Mouse (Mus musculus) heart, embryonic 16.5 days (tissue): ENCODE results near the gene Cx3cr1. TPM values are rescaled to one million over a fixed set of nuclear protein-coding genes. Genes with fewer than 3 reads are reported as not detected.

Experiments
- ATAC-seq: fragments of 200-750 bp; cut with Nextera tagmentation; replicated peaks from 2 replicates; pipeline ENCODE4 v1.8.0; 2017; ENCODE audit warnings: moderate number of reproducible peaks; ENCODE audit not compliant: insufficient read depth, low FRiP score; ENCODE audit errors: extremely low read depth
- H3K27ac ChIP-seq: fragments of 300-500 bp; sonication (generic); 2 replicates; pipeline ENCODE4 v1.5.1; 2014; ENCODE audit warnings: mild to moderate bottlenecking, low read length, control low read depth, moderate library complexity
- H3K27me3 ChIP-seq: fragments of 300-500 bp; sonication (generic); 2 replicates; pipeline ENCODE4 v1.6.1; 2014; ENCODE audit warnings: low read length, mixed read lengths; ENCODE audit not compliant: control insufficient read depth, insufficient read depth
- H3K36me3 ChIP-seq: fragments of 300-500 bp; sonication (generic); 2 replicates; pipeline ENCODE4 v1.6.1; 2014; ENCODE audit not compliant: control insufficient read depth, insufficient read depth
- H3K4me1 ChIP-seq: fragments of 300-500 bp; sonication (generic); 2 replicates; pipeline ENCODE4 v1.6.1; 2014; ENCODE audit warnings: low read length, mixed read lengths; ENCODE audit not compliant: control insufficient read depth, insufficient read depth
- H3K4me2 ChIP-seq: fragments of 300-500 bp; sonication (generic); 2 replicates; pipeline ENCODE4 v1.6.1; 2014; ENCODE audit warnings: low read depth, mild to moderate bottlenecking, control low read depth, low read length
- H3K4me3 ChIP-seq: fragments of 300-500 bp; sonication (generic); 2 replicates; pipeline ENCODE4 v1.5.1; 2014; ENCODE audit warnings: mild to moderate bottlenecking, control low read depth, low read length
- H3K9ac ChIP-seq: fragments of 300-500 bp; sonication (generic); 2 replicates; pipeline ENCODE4 v1.6.1; 2014; ENCODE audit warnings: low read length, control low read depth
- H3K9me3 ChIP-seq: fragments of 300-500 bp; sonication (generic); replicated peaks from 2 replicates; pipeline ENCODE4 v1.6.1; 2016; ENCODE audit warnings: low read length; ENCODE audit not compliant: control insufficient read depth
- WGBS: fragments of 180-500 bp; shearing (Covaris S2); extraction: QIAGEN DNeasy Blood & Tissue Kit; methylation state at CpG from one replicate; pipeline ENCODE4 v1.1.7; 2014; 5-methylcytosine and 5-hydroxymethylcytosine counted together
- polyA plus RNA-seq: library from polyadenylated mRNA; unstranded; fragments of >200 nt; fragmentation: Nextera tagmentation; extraction: Ambion mirVana; gene quantifications from 2 replicates; pipeline ENCODE4 v1.2.1, GENCODE M21; 2015

The Cx3cr1 gene
- polyA plus RNA-seq, 1 experiment from 2014 or later, result 6.1 TPM

DNA sequence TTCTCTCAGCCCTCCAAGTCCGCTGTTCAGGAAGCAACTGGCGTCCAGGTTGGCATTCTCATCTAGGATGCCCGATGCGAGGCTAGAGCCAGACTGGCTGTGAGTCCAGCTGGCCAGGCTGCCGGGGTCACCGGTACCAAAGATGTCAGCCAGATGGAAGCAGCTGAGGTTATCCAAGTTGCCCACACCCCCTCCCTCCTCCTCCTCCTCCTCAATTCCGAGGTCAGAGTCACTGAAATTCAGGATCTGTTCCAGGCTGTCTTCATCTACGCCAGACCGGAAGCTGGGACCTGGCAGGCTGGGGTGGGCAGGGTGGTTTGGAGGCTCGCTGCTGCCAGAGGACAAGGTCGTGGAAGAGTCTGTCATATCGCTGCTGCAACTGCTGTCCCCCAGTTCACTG lies 97.1 kb downstream of the Cx3cr1 start:
- Histone ChIP-seq H3K9me3 (no peaks in the 10 kb centered on the region), H3K36me3 (peaks cover 27% of the 10 kb centered on the region), H3K27me3 (no peaks in the 10 kb centered on the region), H3K4me2 (no peak overlapping the region), H3K4me1 (peaks cover 34% of the 10 kb centered on the region), H3K4me3 (no peak overlapping the region), H3K27ac (no peak overlapping the region), H3K9ac (no peak overlapping the region)
- 83% methylated on average over 12 of the region's 12 CpGs for WGBS
- no peak for ATAC-seq

DNA sequence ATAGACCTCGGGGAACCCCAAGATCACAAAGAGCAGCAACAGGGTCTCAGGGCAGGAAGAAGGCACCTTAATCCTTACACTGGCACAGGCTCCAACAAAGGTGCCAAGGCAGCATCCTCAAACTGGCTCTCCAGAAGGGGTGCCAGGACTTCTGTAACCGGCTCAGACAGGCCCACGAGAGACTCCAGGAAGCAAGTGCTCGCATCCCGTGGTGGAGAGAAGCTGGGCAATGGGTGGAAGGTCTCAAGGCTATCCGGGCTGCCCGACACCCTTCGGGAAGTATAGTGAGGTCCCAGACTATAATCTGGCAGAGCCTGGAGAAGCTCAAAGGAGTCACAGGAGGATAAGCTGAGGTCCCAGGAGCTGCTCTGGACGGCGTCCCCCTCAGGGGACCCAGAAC lies 97.5 kb downstream of the Cx3cr1 start:
- no peaks in the 10 kb centered on the region for H3K27me3 ChIP-seq
- no peaks in the 10 kb centered on the region for H3K9me3 ChIP-seq
- H3K9ac ChIP-seq, result no peak overlapping the region
- WGBS, result 91% methylated on average over 10 of the region's 10 CpGs
- peaks cover 30% of the 10 kb centered on the region for H3K4me1 ChIP-seq
- peaks cover 27% of the 10 kb centered on the region for H3K36me3 ChIP-seq
- ATAC-seq, result no peak
- no peak overlapping the region for H3K4me3 ChIP-seq
- no peak overlapping the region for H3K4me2 ChIP-seq
- no peak overlapping the region for H3K27ac ChIP-seq

DNA sequence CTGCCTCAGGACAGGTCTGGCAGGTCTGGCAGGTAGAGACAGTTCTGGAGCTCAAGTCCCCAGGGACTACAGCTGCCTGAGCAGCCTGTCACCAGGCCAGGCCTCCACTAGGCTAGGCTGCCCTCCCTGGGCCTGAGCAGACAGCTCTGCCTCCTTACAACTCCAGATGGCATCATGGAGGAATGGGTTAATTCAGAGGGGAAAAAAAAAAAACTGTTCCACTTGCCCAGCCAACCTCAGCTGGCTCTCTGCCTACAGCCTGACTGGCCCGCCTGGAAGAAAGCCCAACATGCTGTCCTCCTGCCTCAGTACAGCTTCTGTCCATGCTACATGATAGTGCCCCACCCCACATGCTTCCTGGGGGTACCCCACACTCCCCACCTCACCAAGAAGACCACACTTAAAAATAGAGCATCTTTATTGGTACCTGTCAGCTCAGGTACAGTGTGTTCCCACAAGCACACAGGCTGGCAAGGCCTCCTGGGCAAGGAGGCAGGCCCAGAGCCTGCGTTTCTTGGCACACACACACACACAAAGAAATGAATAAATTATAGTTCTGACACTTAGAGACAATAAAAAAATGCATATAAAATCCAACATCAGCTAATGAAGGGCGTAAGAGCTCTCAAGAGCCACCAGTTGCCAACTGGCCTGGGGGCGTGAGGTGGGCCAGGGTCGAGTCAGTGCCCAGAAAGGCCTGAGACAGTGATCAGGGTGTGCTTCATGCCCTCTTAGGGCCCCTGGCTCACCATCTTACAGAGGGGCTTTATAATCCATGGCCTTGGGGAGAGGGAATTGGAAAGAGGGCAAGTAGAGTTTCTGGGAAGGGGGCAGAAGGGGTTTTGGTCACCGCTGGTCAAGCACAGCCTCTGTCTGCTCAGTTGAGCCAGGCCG lies 98.7 kb downstream of the Cx3cr1 start:
- no peak; the same call in 1 of the 2 replicates for ATAC-seq
- 75% methylated on average over 7 of the region's 7 CpGs for WGBS
- no peaks in the 10 kb centered on the region for H3K9me3 ChIP-seq
- no peak overlapping the region for H3K4me2 ChIP-seq
- H3K9ac ChIP-seq, result peak overlapping the region; percentile 51
- H3K4me3 ChIP-seq, result no peak overlapping the region
- H3K27me3 ChIP-seq, result no peaks in the 10 kb centered on the region
- peaks cover 20% of the 10 kb centered on the region for H3K4me1 ChIP-seq
- peak overlapping the region; percentile 61 for H3K27ac ChIP-seq
- H3K36me3 ChIP-seq, result peaks cover 27% of the 10 kb centered on the region

DNA sequence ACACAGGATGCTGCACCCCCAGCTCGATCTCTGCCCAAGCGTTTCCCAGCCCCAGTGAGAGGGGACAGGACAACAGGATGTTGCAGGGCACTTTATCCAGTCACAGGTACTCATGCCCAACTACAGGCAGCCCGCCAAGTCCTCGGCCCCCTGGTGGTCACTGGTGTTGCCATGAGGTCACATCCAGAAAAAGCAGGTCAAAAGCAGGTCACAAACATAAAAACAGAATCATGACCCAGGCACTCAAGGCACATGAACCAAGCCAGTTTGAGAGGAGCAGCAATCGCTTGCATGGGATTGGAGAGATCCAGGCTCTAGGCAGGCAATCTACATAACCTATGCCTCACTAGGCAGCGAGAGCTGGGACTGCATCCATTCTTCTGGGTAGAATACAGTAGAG lies 99.5 kb downstream of the Cx3cr1 start:
- Histone ChIP-seq H3K4me2 (no peak overlapping the region), H3K27me3 (no peaks in the 10 kb centered on the region), H3K4me3 (no peak overlapping the region), H3K9me3 (no peaks in the 10 kb centered on the region), H3K36me3 (peaks cover 26% of the 10 kb centered on the region), H3K4me1 (peaks cover 20% of the 10 kb centered on the region), H3K27ac (peak overlapping the region; percentile 61), H3K9ac (peak overlapping the region; percentile 51)
- ATAC-seq, result no peak
- 29% methylated on average over 6 of the region's 6 CpGs for WGBS

DNA sequence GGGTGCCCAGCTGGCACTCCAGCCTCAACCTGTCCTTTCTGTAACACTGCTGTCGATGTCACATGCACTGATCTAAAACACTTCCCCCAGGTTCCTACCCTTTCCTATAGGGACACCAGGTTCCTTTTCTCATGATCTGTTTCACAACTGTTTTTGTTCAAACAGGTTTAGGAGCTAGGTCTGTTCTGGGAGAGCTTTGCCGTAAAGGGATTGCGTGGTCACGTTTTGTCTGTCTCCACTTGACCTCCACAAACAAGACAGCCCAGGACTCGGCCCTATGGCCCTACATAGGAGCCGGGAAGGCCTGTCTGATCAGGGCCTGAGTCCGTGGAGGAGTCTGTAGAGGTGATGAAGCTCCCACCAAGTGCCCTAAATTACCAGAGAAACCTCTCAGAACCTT lies 99.9 kb downstream of the Cx3cr1 start:
- Histone ChIP-seq H3K4me3 (no peak overlapping the region), H3K4me1 (peaks cover 20% of the 10 kb centered on the region), H3K4me2 (no peak overlapping the region), H3K27me3 (no peaks in the 10 kb centered on the region), H3K9ac (no peak overlapping the region), H3K36me3 (peaks cover 23% of the 10 kb centered on the region), H3K27ac (peak overlapping the region; percentile 61; the same call in 1 of the 2 replicates), H3K9me3 (no peaks in the 10 kb centered on the region)
- WGBS, result 77% methylated on average over 7 of the region's 7 CpGs
- ATAC-seq, result no peak

DNA sequence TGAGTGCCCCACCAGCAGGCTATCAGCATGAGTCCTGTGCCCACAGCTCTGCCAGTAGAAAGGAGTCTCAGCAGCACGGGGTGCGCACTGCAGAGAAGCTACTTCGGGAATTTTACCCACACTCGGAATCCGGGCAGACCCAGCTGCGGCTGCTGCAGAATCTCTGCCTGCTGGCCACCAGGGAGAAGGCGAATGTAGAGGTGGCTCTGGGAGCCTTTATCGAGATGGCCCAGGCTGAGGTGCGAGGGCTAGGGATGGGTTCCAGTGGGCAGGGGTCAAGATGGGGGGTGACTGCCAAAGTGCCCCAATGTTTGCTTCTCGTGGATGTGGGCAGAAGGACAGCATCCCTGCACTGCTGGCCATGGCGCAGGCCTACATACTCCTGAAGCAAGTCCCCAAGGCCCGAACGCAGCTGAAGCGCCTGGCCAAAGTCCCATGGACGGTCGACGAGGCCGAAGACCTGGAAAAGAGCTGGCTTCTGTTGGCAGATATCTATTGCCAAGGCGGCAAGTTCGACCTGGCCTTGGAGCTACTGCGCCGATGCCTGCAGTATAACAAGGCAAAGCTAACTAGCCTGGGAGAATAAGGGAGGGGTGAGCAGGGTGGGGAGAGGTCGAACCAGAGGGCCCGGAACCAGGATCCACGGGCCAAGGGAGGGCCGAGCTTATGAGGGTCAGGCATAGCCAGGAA lies 103.3 kb downstream of the Cx3cr1 start:
- H3K27ac ChIP-seq, result no peak overlapping the region
- no peaks in the 10 kb centered on the region for H3K9me3 ChIP-seq
- no peaks in the 10 kb centered on the region for H3K27me3 ChIP-seq
- no peak for ATAC-seq
- H3K36me3 ChIP-seq, result no peaks in the 10 kb centered on the region
- WGBS, result 88% methylated on average over 26 of the region's 26 CpGs
- no peak overlapping the region for H3K4me3 ChIP-seq
- no peak overlapping the region for H3K9ac ChIP-seq
- peaks cover 31% of the 10 kb centered on the region for H3K4me1 ChIP-seq
- no peak overlapping the region for H3K4me2 ChIP-seq

DNA sequence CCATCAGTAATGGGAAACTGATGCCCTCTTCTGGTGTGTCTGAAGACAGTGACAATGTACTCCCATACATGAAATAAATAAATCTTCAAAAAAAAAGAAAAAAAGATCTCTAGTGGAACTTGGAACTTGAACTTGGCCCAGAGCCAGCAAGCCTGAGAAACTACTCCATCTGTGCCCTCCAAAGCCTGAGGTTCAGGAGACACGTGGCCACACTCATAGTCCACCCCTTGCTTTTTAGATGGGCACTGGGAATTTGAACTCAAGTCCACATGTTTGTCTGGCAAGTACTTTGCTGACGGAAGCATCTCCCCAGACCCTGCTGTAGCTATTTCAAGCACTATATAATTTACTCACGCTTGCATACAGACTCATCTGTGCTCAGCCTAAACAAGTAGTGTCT lies 104.5 kb downstream of the Cx3cr1 start:
- no peak overlapping the region for H3K27ac ChIP-seq
- WGBS, result 58% methylated on average over 3 of the region's 3 CpGs
- H3K4me3 ChIP-seq, result no peak overlapping the region

DNA sequence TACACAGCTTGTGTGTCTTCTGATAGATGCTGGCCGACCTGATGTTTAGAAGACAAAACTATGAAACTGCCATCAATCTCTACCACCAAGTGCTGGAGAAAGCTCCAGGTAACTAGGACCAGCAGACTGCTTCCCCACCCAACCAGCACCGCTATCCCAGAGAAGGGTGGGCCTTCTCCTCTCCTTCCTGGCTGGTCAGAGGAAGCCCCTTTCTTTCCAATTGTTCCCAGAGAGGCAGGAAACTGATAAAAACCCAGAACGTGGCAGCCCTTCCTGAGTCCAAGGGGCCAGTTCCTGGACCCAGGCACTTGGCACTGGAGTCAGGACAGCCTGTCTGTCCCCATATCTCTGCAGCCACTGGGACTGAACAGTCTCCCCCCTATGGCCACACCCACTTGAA lies 105.5 kb downstream of the Cx3cr1 start:
- Histone ChIP-seq H3K9ac (no peak overlapping the region), H3K36me3 (no peaks in the 10 kb centered on the region), H3K9me3 (no peaks in the 10 kb centered on the region), H3K4me1 (peaks cover 14% of the 10 kb centered on the region), H3K4me2 (no peak overlapping the region), H3K27ac (peak overlapping the region; percentile 73), H3K27me3 (no peaks in the 10 kb centered on the region), H3K4me3 (no peak overlapping the region)
- 63% methylated on average over 3 of the region's 3 CpGs for WGBS
- ATAC-seq, result peak; percentile 68

More for the DNA sequence above, 104.5 kb downstream of the Cx3cr1 start:
- H3K4me2 ChIP-seq, result no peak overlapping the region
- H3K9me3 ChIP-seq, result no peaks in the 10 kb centered on the region
- H3K36me3 ChIP-seq, result no peaks in the 10 kb centered on the region
- ATAC-seq, result no peak
- no peak overlapping the region for H3K9ac ChIP-seq
- peaks cover 21% of the 10 kb centered on the region for H3K4me1 ChIP-seq
- H3K27me3 ChIP-seq, result no peaks in the 10 kb centered on the region
